Mouse (Mus musculus) MEL (cell line): ENCODE results near the gene Dusp11.

ENCODE experiments used
- CTCF ChIP-seq, 3 experiments: IDR thresholded peaks in 2 of 3; conservative IDR thresholded peaks in 1 of 3; 2 replicates each; pipeline ENCODE4 v1.5.1; 2011 to 2012; ENCODE audit warnings: low read length in 3 of 3, low read depth in 2 of 3, mild to moderate bottlenecking in 2 of 3, improper control_type of control experiment in 1 of 3, inconsistent platforms in 1 of 3, mixed read lengths in 1 of 3, moderate library complexity in 1 of 3; ENCODE audit not compliant: control insufficient read depth in 1 of 3, insufficient read depth in 1 of 3, poor library complexity in 1 of 3, severe bottlenecking in 1 of 3
- RCOR1 ChIP-seq: IDR thresholded peaks from 2 replicates; pipeline ENCODE4 v1.6.1; 2012; ENCODE audit warnings: low read depth, mild to moderate bottlenecking, inconsistent platforms, low read length, improper control_type of control experiment
- USF2 ChIP-seq, 2 experiments: IDR thresholded peaks; 2 replicates each; pipeline ENCODE4 v1.6.1; 2011 to 2012; ENCODE audit warnings: improper control_type of control experiment in 2 of 2, low read length in 2 of 2, borderline replicate concordance in 1 of 2, inconsistent platforms in 1 of 2, low read depth in 1 of 2, mild to moderate bottlenecking in 1 of 2; ENCODE audit not compliant: insufficient read depth in 1 of 2

DNA sequence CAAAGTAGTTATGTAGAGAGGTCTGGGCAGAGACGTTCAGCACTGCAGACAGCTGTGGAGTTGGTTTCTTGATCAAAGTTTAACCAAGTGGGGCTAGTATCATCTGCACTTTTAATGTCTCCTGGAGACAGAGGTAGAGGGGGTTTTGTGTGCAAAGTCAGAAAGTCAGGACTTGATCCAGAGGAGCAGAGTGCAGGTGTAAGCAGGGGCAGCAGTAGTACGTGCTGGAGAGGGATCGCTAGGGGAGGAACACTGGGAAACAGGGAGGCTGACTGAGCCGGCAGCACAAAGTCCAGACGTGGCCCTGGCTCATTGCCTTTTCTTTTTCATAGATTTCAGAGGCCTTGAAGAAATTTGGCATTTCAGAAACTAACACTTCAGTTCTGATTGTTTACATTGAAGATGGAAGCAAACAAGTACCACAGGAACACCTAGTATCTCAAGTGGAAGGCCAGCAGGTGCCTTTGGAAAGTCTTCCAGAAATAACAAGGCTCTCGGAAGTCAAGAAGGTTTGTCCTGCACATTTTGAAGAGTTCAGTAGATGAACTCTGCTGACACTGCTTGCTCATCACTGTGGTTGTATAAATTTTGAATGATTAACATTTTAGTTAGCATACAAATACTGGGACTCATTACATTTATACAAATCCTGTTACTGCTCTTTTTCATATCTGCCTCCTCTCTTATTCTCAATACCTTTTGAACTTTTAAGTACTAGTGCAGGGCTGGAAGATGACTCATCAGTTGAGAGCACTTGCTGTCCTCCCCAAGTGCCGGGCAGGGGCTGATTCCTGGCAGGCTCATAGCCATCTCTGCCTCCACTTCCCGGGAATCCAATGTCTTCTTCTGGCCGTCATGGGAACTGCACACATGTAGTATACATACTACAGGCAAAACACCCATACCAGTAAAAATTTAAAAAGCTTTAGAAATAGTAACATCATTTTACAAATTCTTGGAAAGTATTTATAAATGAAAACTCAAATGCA, 33.7 kb downstream of the Dusp11 start:
- TF ChIP-seq CTCF (IDR thresholded peaks at IDR 0.05 in 2 of 3, conservative IDR thresholded peaks at IDR 0.05 in 1 of 3; ENCODE audit: control insufficient read depth in 1 of 3, insufficient read depth in 1 of 3, low read depth in 2 of 3, low read length in 3 of 3, poor library complexity in 1 of 3, severe bottlenecking in 1 of 3) = no peak
- TF ChIP-seq USF2 (IDR thresholded peaks at IDR 0.05; ENCODE audit: borderline replicate concordance in 1 of 2, insufficient read depth in 1 of 2, low read depth in 1 of 2, low read length in 2 of 2) = no peak
- TF ChIP-seq RCOR1 = no peak
